Mouse (Mus musculus) ovary, postnatal 14 days (tissue): ENCODE measurements at regions not wholly inside any gene's neighbourhood (a gene's known extent, or its start where the extent isn't known, plus 50 kb on each side); places are given as distances from the start of the nearest gene placed in this dataset.

ENCODE experiments used
- DNase-seq: peaks from one replicate; pipeline ENCODE4 v3.0.0; 2022; ENCODE audit warnings: low spot score

GRCm38 (mm10) chr12:29391756-29392155 lies 136.4 kb upstream of the Myt1l start:
- DNase-seq, result no peak

- DNase-seq, result no peak
Observed at GRCm38 (mm10) chr12:29394271-29394670, 133.9 kb upstream of the Myt1l start.

GRCm38 (mm10) chr12:29394881-29395280 lies 133.3 kb upstream of the Myt1l start:
- no peak for DNase-seq

- DNase-seq, result no peak
Observed at GRCm38 (mm10) chr12:29395401-29395982, 132.7 kb upstream of the Myt1l start.

GRCm38 (mm10) chr12:29404434-29404833 lies 123.8 kb upstream of the Myt1l start:
- no peak for DNase-seq

- DNase-seq, result no peak
Observed at GRCm38 (mm10) chr12:29409336-29410055, 118.7 kb upstream of the Myt1l start.

GRCm38 (mm10) chr12:29433936-29434335 lies 94.2 kb upstream of the Myt1l start:
- DNase-seq, result no peak

- DNase-seq, result no peak
Observed at GRCm38 (mm10) chr12:29439343-29440019, 88.7 kb upstream of the Myt1l start.

GRCm38 (mm10) chr12:29465201-29465600 lies 63.0 kb upstream of the Myt1l start:
- peak; percentile 65 for DNase-seq
